Mouse (Mus musculus) hindbrain, embryonic 12.5 days (tissue): Measurements from ENCODE around the gene Tomm22. TPM values are rescaled to one million over a fixed set of nuclear protein-coding genes. Genes with fewer than 3 reads are reported as not detected.
"Not testable (repeated sequence)": the region's sequence is repeated elsewhere in the genome, so short reads cannot be mapped to it uniquely, and the experiment has no call there.

Experiments
- ATAC-seq: fragments of 200-750 bp; cut with Nextera tagmentation; 2 replicates; pipeline ENCODE4 v1.8.0; 2017; ENCODE audit warnings: moderate TSS enrichment; ENCODE audit not compliant: low FRiP score
- H3K27ac ChIP-seq: fragments of 300-500 bp; sonication (generic); 2 replicates; pipeline ENCODE4 v1.5.1; 2016; ENCODE audit warnings: mild to moderate bottlenecking
- H3K27me3 ChIP-seq: fragments of 300-500 bp; sonication (generic); 2 replicates; pipeline ENCODE4 v1.6.1; 2016; ENCODE audit warnings: mild to moderate bottlenecking
- H3K36me3 ChIP-seq: fragments of 300-500 bp; sonication (generic); 2 replicates; pipeline ENCODE4 v1.6.1; 2016; ENCODE audit warnings: mild to moderate bottlenecking
- H3K4me1 ChIP-seq: fragments of 300-500 bp; sonication (generic); 2 replicates; pipeline ENCODE4 v1.6.1; 2016
- H3K4me2 ChIP-seq: fragments of 300-500 bp; sonication (generic); replicated peaks from 2 replicates; pipeline ENCODE4 v1.6.1; 2016; ENCODE audit warnings: mild to moderate bottlenecking
- H3K4me3 ChIP-seq: fragments of 300-500 bp; sonication (generic); 2 replicates; pipeline ENCODE4 v1.5.1; 2016; ENCODE audit warnings: mild to moderate bottlenecking
- H3K9ac ChIP-seq: fragments of 300-500 bp; sonication (generic); 2 replicates; pipeline ENCODE4 v1.6.1; 2016; ENCODE audit warnings: mild to moderate bottlenecking, moderate library complexity
- H3K9me3 ChIP-seq: fragments of 300-500 bp; sonication (generic); replicated peaks from 2 replicates; pipeline ENCODE4 v1.6.1; 2016; ENCODE audit warnings: mild to moderate bottlenecking
- whole genome bisulfite sequencing: fragments of 180-500 bp; shearing (Covaris S2); methylation state at CpG from one replicate; pipeline ENCODE4 v1.1.7; 2016; 5-methylcytosine and 5-hydroxymethylcytosine counted together
- polyA plus RNA-seq: library from polyadenylated mRNA; unstranded; fragments of >200 nt; fragmentation: Nextera tagmentation; extraction: Ambion mirVana; gene quantifications from 2 replicates; pipeline ENCODE4 v1.2.1, GENCODE M21; 2016

The Tomm22 gene
- polyA plus RNA-seq, 1 experiment from 2014 or later, result 239 TPM

DNA sequence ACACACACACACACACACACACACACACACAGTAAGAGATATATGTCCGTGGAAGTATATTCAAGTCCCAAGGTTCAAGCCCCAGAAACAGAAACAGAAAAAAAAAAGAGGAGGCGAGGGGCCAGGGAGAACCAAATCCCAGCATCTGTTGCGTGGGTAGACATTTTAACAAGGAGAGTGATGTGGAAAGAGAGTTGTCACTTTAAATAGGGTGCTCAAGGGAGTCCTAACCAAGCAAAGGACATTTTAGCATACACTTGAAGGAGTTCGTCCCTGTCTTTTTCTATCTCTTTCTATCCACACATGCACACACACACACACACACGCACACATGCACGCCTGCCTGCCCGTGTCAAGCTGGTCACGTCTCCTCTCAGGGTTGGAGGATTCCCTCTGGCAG lies 6.0 kb upstream of the Tomm22 start:
- H3K9me3 ChIP-seq, result no peaks in the 10 kb centered on the region; the same call in 1 of the 2 replicates
- peaks cover 5% of the 10 kb centered on the region for H3K4me1 ChIP-seq
- no peak overlapping the region for H3K4me2 ChIP-seq
- no peak overlapping the region for H3K27ac ChIP-seq
- H3K27me3 ChIP-seq, result no peaks in the 10 kb centered on the region
- no peak overlapping the region for H3K9ac ChIP-seq
- 92% methylated on average over 8 of the region's 8 CpGs for WGBS
- H3K36me3 ChIP-seq, result peaks cover 42% of the 10 kb centered on the region
- H3K4me3 ChIP-seq, result no peak overlapping the region
- ATAC-seq, result no peak

DNA sequence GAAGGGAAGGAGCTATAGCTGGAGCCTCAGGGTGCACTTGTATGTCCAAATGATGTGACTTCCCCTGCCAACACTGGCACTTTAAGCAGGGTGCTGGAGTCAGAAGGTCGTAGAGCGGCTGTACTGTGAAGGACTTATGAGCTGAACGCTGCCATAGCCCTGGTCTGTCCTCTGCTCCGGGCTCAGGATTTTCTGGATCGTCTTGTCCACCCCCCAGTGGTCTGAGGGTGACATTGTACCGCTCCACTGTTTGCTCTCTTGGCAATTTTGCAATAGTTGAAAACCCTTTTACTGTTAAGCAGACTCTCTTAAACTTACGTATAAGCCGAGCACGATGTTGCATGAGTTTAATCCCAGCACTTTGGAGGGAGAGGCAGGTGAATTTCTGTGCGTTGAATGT lies 1.5 kb upstream of the Tomm22 start:
- 72% methylated on average over 10 of the region's 10 CpGs for WGBS
- Histone ChIP-seq H3K4me2 (no peak overlapping the region), H3K27ac (no peak overlapping the region), H3K36me3 (peaks cover 37% of the 10 kb centered on the region), H3K9ac (no peak overlapping the region), H3K4me1 (peaks cover 6% of the 10 kb centered on the region), H3K4me3 (no peak overlapping the region), H3K27me3 (no peaks in the 10 kb centered on the region), H3K9me3 (no peaks in the 10 kb centered on the region)
- ATAC-seq, result no peak

GRCm38 (mm10) chr15:79670972-79671299 lies 275 bp downstream of the Tomm22 start:
- peaks cover 6% of the 10 kb centered on the region for H3K4me1 ChIP-seq
- peak overlapping the region; percentile 85 for H3K4me2 ChIP-seq
- H3K9me3 ChIP-seq, result no peaks in the 10 kb centered on the region
- H3K4me3 ChIP-seq, result peak overlapping the region; percentile 95
- H3K36me3 ChIP-seq, result peaks cover 48% of the 10 kb centered on the region
- no peaks in the 10 kb centered on the region for H3K27me3 ChIP-seq
- under 1% methylated on average over 34 of the region's 37 CpGs for WGBS
- H3K27ac ChIP-seq, result peak overlapping the region; percentile 52
- peak overlapping the region; percentile 82 for H3K9ac ChIP-seq
- ATAC-seq, result peak; percentile 62

GRCm38 (mm10) chr15:79671828-79672348 lies 1.2 kb downstream of the Tomm22 start:
- not testable (repeated sequence) for H3K27ac ChIP-seq, H3K9ac ChIP-seq, ATAC-seq, H3K9me3 ChIP-seq, H3K27me3 ChIP-seq, H3K4me1 ChIP-seq
- peak overlapping the region; percentile 85 for H3K4me2 ChIP-seq
- H3K36me3 ChIP-seq, result peaks cover 49% of the 10 kb centered on the region
- 90% methylated on average over 11 of the region's 11 CpGs for WGBS
- peak overlapping the region; percentile 95 for H3K4me3 ChIP-seq

DNA sequence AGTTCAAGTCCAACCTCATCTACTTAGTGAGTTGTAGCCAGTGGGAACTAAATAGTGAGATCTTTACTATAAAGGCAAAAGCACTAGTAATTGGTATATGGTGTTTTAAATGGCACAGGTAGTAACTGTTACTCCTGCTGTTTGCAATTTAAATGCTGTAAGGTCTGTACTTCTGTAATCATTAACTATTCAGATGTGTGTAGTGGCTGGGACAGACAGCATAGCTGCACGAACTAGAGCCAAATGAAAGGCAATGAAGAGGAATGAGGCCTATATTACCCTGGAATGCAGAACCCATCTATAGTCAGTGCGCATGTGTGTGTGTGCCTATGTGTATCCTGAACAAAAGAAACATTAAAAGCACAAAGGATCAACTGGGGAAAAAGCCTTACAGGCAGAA lies 7.3 kb downstream of the Tomm22 start:
- 89% methylated on average over 2 of the region's 2 CpGs for WGBS
- Histone ChIP-seq H3K27ac (no peak overlapping the region), H3K4me3 (no peak overlapping the region), H3K4me2 (no peak overlapping the region), H3K36me3 (peaks cover 35% of the 10 kb centered on the region), H3K9me3 (no peaks in the 10 kb centered on the region), H3K27me3 (no peaks in the 10 kb centered on the region), H3K4me1 (peaks cover 10% of the 10 kb centered on the region), H3K9ac (no peak overlapping the region)
- no peak for ATAC-seq

- H3K4me3 ChIP-seq, result no peak overlapping the region
- ATAC-seq, result no peak
- no peak overlapping the region for H3K27ac ChIP-seq
- no peaks in the 10 kb centered on the region for H3K27me3 ChIP-seq
- H3K36me3 ChIP-seq, result no peaks in the 10 kb centered on the region; the same call in 1 of the 2 replicates
- H3K4me1 ChIP-seq, result peaks cover 46% of the 10 kb centered on the region
- H3K9me3 ChIP-seq, result no peaks in the 10 kb centered on the region
- H3K4me2 ChIP-seq, result no peak overlapping the region
- 87% methylated on average over 4 of the region's 4 CpGs for WGBS
- H3K9ac ChIP-seq, result no peak overlapping the region
These were observed 11.3 kb downstream of the Tomm22 start for GRCm38 (mm10) chr15:79681973-79682372.

DNA sequence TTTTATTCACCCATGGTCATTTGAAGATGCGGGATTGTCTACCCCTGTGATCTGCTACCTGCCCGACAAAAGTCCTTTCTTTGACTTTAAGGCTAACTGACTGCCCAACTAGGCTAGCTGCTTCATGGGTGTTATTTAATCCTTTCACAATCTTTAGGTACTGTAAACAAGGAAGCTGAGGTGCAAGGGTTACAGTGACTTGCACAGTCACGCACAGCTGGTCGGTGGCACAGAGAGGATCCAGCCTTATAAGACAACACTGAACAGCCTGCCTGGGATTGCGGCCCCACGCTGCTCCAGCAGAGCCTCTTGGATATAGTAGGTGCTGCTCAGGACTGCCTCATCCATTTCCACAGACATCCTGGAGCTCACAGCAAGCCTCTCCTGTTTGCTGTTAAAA lies 12.5 kb downstream of the Tomm22 start:
- H3K4me1 ChIP-seq, result peaks cover 48% of the 10 kb centered on the region
- no peak overlapping the region for H3K27ac ChIP-seq
- no peaks in the 10 kb centered on the region for H3K36me3 ChIP-seq
- no peak overlapping the region for H3K4me3 ChIP-seq
- whole genome bisulfite sequencing, result 84% methylated on average over 6 of the region's 6 CpGs
- H3K9ac ChIP-seq, result no peak overlapping the region; the same call in 1 of the 2 replicates
- no peaks in the 10 kb centered on the region for H3K9me3 ChIP-seq
- no peak overlapping the region for H3K4me2 ChIP-seq
- no peaks in the 10 kb centered on the region for H3K27me3 ChIP-seq
- ATAC-seq, result no peak

- WGBS, result 81% methylated on average over 19 of the region's 19 CpGs
- Histone ChIP-seq H3K27ac (no peak overlapping the region), H3K4me1 (peaks cover 52% of the 10 kb centered on the region), H3K4me2 (peak overlapping the region; percentile 80), H3K27me3 (no peaks in the 10 kb centered on the region), H3K9me3 (no peaks in the 10 kb centered on the region), H3K36me3 (no peaks in the 10 kb centered on the region), H3K9ac (peak overlapping the region; percentile 97), H3K4me3 (peak overlapping the region; percentile 95)
- no peak for ATAC-seq
These were observed 13.2 kb downstream of the Tomm22 start for GRCm38 (mm10) chr15:79683707-79684465.

DNA sequence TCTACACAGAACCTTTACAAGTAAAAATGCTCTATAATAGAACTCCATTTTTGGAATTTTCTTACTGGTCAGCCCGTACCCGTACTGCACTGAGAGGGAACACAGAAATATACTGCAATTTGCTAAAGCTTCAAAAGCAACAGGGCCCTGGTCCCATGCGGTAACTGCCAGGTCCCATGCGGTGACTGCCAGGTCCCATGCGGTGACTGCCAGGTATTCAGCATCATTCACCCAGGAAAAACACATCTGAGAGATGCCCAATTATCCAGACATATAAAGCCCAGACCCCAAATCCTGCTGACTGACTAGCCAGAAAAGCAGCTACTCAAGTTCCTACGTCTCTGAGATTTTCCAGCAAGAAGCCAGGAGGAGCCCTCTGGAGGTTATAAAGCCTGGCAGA lies 14.0 kb downstream of the Tomm22 start:
- Histone ChIP-seq H3K27ac (no peak overlapping the region), H3K27me3 (no peaks in the 10 kb centered on the region), H3K4me1 (peaks cover 55% of the 10 kb centered on the region), H3K36me3 (no peaks in the 10 kb centered on the region), H3K4me2 (peak overlapping the region; percentile 80), H3K4me3 (peak overlapping the region; percentile 95), H3K9me3 (no peaks in the 10 kb centered on the region), H3K9ac (peak overlapping the region; percentile 97)
- 88% methylated on average over 6 of the region's 6 CpGs for WGBS
- ATAC-seq, result no peak

DNA sequence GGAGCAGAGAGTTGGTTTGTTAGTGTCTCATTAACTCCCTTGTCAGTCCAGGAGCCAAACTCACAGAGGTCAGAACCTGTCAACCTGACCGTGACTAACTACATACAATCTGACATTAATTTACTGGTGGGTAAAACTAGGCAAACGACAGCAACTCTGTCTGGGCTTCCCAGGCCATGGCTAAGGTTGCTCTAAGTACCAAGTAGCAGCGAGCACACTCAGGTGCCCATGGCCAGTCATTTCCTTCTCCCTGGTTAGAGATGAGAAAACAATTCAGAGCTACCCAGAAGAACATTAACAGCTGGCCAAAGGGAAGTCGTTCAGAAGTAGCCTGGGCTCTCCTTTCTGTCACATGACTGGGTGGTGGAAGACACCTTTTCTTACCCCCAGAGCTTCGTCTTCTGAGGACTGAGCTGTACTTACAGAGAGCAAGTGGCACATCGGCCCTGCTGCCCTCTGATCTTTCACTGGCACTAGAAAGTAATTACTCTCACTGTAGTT lies 14.5 kb downstream of the Tomm22 start:
- Histone ChIP-seq H3K4me3 (peak overlapping the region; percentile 95), H3K27ac (no peak overlapping the region), H3K9me3 (no peaks in the 10 kb centered on the region), H3K4me1 (peaks cover 61% of the 10 kb centered on the region), H3K4me2 (peak overlapping the region; percentile 80), H3K27me3 (no peaks in the 10 kb centered on the region), H3K36me3 (no peaks in the 10 kb centered on the region), H3K9ac (peak overlapping the region; percentile 97; the same call in 1 of the 2 replicates)
- ATAC-seq, result no peak
- 54% methylated on average over 6 of the region's 6 CpGs for WGBS

- Histone ChIP-seq H3K27me3 (no peaks in the 10 kb centered on the region), H3K4me2 (peak overlapping the region; percentile 80), H3K4me1 (peaks cover 61% of the 10 kb centered on the region), H3K36me3 (no peaks in the 10 kb centered on the region), H3K4me3 (peak overlapping the region; percentile 95), H3K9ac (peak overlapping the region; percentile 97), H3K9me3 (no peaks in the 10 kb centered on the region), H3K27ac (no peak overlapping the region)
- no peak for ATAC-seq
- WGBS, result 17% methylated on average over 15 of the region's 15 CpGs
These were observed 15.6 kb downstream of the Tomm22 start for GRCm38 (mm10) chr15:79686046-79686869.

- Histone ChIP-seq H3K36me3 (no peaks in the 10 kb centered on the region), H3K4me2 (peak overlapping the region; percentile 80), H3K9ac (peak overlapping the region; percentile 97), H3K27me3 (no peaks in the 10 kb centered on the region), H3K4me3 (peak overlapping the region; percentile 95), H3K4me1 (peaks cover 66% of the 10 kb centered on the region), H3K27ac (peak overlapping the region; percentile 87), H3K9me3 (no peaks in the 10 kb centered on the region)
- no peak for ATAC-seq
- WGBS, result 0% methylated on average over 27 of the region's 33 CpGs
These were observed 16.5 kb downstream of the Tomm22 start for GRCm38 (mm10) chr15:79687175-79687574.
